Mouse (Mus musculus) liver, adult 2 months (tissue): Measurements from ENCODE around the gene Gda. TPM values are rescaled to one million over a fixed set of nuclear protein-coding genes. Genes with fewer than 3 reads are reported as not detected.

Experiments
- DNase-seq: peaks from one replicate; pipeline ENCODE4 v3.0.0-alpha.2; 2011; ENCODE audit warnings: low read depth, low spot score; ENCODE audit errors: extremely low read depth
- H3K27ac ChIP-seq: fragments of 200-500 bp; replicated peaks from 2 replicates; pipeline ENCODE4 v1.5.1; 2012; ENCODE audit warnings: low read depth, mild to moderate bottlenecking, control low read depth, inconsistent platforms, low read length; ENCODE audit not compliant: insufficient read depth
- H3K27me3 ChIP-seq: fragments of 200-500 bp; 2 replicates; pipeline ENCODE4 v1.6.1; 2012; ENCODE audit warnings: mild to moderate bottlenecking, moderate library complexity, low read length, inconsistent platforms; ENCODE audit not compliant: control insufficient read depth, insufficient read depth
- H3K36me3 ChIP-seq: fragments of 200-500 bp; 2 replicates; pipeline ENCODE4 v1.6.1; 2012; ENCODE audit warnings: low read length, inconsistent platforms; ENCODE audit not compliant: control insufficient read depth, insufficient read depth
- H3K4me1 ChIP-seq: fragments of 200-500 bp; 2 replicates; pipeline ENCODE4 v1.6.1; 2011; ENCODE audit warnings: low read length; ENCODE audit not compliant: control insufficient read depth, insufficient read depth
- H3K4me3 ChIP-seq: fragments of 200-500 bp; 2 replicates; pipeline ENCODE4 v1.5.1; 2011; ENCODE audit warnings: low read depth, mild to moderate bottlenecking, control low read depth, low read length, moderate library complexity; ENCODE audit not compliant: insufficient read depth
- H3K79me2 ChIP-seq: fragments of 200-500 bp; 2 replicates; pipeline ENCODE4 v1.6.1; 2012; ENCODE audit warnings: inconsistent platforms, mild to moderate bottlenecking, low read length, moderate library complexity; ENCODE audit not compliant: control insufficient read depth, insufficient read depth
- H3K9ac ChIP-seq: fragments of 200-500 bp; 2 replicates; pipeline ENCODE4 v1.6.1; 2012; ENCODE audit warnings: low read depth, mild to moderate bottlenecking, control low read depth, inconsistent platforms, low read length
- CTCF ChIP-seq: fragments of 200-500 bp; IDR thresholded peaks from 2 replicates; pipeline ENCODE4 v1.5.1; 2011; ENCODE audit warnings: low read depth, low read length, control low read depth
- POLR2A ChIP-seq: fragments of 200-500 bp; IDR thresholded peaks from 2 replicates; pipeline ENCODE4 v1.6.1; 2011; ENCODE audit warnings: low read length, control low read depth; ENCODE audit not compliant: insufficient read depth; ENCODE audit errors: extremely low read depth
- WGBS: fragments of 180-500 bp; shearing (Covaris S2); methylation state at CpG from one replicate; pipeline ENCODE4 v1.1.7; 2018; 5-methylcytosine and 5-hydroxymethylcytosine counted together
- polyA plus RNA-seq: library from polyadenylated mRNA; depleted of rRNA; stranded (reverse); fragments of >200 nt; gene quantifications from 2 replicates; pipeline ENCODE4 v1.2.3, GENCODE M21; 2012
- total RNA-seq: library from RNA; depleted of rRNA; stranded (reverse); fragments of >200 nt; gene quantifications from 2 replicates; pipeline ENCODE4 v1.2.3, GENCODE M21; 2014

Gda gene
- total and polyA plus RNA-seq, 2 experiments = 3.8 to 23.5 TPM

GRCm38 (mm10) chr19:21476782-21477181 lies 3.5 kb upstream of the Gda start:
- Histone ChIP-seq H3K79me2 (no peaks in the 10 kb centered on the region), H3K4me3 (no peak overlapping the region), H3K9ac (no peak overlapping the region), H3K4me1 (peaks cover 12% of the 10 kb centered on the region; the same call in 1 of the 2 replicates), H3K27ac (no peak overlapping the region), H3K27me3 (no peaks in the 10 kb centered on the region), H3K36me3 (no peaks in the 10 kb centered on the region)
- DNase-seq = peak; percentile 83
- TF ChIP-seq POLR2A (no peak), CTCF (no peak)
- WGBS = 17% methylated on average over 3 of the region's 3 CpGs

DNA sequence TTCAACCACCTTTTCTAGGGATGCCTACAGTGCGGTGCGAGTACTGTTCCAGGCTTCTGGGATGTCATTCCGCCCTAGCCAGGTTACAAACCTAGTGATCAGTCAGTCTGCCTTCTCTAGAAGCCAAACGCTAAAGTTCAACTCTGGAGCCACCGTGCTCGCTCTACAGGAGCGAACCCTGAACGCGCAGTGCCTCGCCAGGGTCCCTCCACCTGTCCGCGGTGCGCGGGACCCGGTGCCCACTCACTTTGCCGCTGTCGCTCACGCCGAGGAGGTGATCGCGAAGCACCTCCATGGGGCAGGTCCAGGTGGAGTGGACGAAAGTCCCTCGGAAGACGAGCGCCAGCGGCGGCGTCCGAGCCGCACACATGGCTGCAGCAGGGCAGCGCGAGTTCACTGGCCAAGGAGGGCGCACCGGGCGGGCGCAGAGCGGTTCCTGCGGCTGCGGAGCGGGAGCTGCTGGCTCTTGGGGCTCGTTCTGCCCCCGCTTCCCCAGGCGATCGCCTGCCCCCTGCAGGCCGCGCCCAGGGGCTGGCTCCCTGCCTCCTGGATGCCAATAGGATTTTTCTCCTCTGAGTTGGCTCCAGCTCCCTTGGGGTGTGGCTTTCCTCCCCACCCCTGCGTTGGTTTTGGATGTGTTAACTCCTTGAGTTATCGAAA lies 994 bp downstream of the Gda start:
- Histone ChIP-seq H3K27ac (peak overlapping the region; percentile 95), H3K4me3 (peak overlapping the region; percentile 85), H3K36me3 (no peaks in the 10 kb centered on the region), H3K27me3 (no peaks in the 10 kb centered on the region), H3K9ac (peak overlapping the region; percentile 93), H3K79me2 (peaks cover 9% of the 10 kb centered on the region; the same call in 1 of the 2 replicates), H3K4me1 (peaks cover 8% of the 10 kb centered on the region; the same call in 1 of the 2 replicates)
- WGBS = under 1% methylated on average over 48 of the region's 48 CpGs
- DNase-seq = peak; percentile 86
- TF ChIP-seq CTCF = peak; percentile 82
- peak; percentile 60; the same call in 1 of the 2 replicates for TF ChIP-seq POLR2A

GRCm38 (mm10) chr19:21461221-21461960 lies 11.9 kb downstream of the Gda start:
- Histone ChIP-seq H3K27ac (no peak overlapping the region), H3K9ac (no peak overlapping the region), H3K36me3 (peaks cover 2% of the 10 kb centered on the region; the same call in 1 of the 2 replicates), H3K27me3 (no peaks in the 10 kb centered on the region), H3K4me1 (no peaks in the 10 kb centered on the region), H3K79me2 (peaks cover 2% of the 10 kb centered on the region; the same call in 1 of the 2 replicates), H3K4me3 (no peak overlapping the region)
- 64% methylated on average over 5 of the region's 5 CpGs for WGBS
- TF ChIP-seq CTCF (no peak), POLR2A (no peak)
- DNase-seq = peak; percentile 40

- Histone ChIP-seq H3K79me2 (peaks cover 6% of the 10 kb centered on the region; the same call in 1 of the 2 replicates), H3K27me3 (no peaks in the 10 kb centered on the region), H3K4me3 (no peak overlapping the region), H3K9ac (no peak overlapping the region), H3K27ac (no peak overlapping the region), H3K36me3 (peaks cover 2% of the 10 kb centered on the region; the same call in 1 of the 2 replicates), H3K4me1 (no peaks in the 10 kb centered on the region; the same call in 1 of the 2 replicates)
- no peak for TF ChIP-seq CTCF
- no peak for TF ChIP-seq POLR2A
- WGBS = 84% methylated on average over 4 of the region's 4 CpGs
- no peak for DNase-seq
These were observed 15.8 kb downstream of the Gda start for GRCm38 (mm10) chr19:21457461-21457860.

GRCm38 (mm10) chr19:21441787-21442186 lies 31.5 kb downstream of the Gda start:
- Histone ChIP-seq H3K36me3 (no peaks in the 10 kb centered on the region), H3K4me1 (peaks cover 4% of the 10 kb centered on the region), H3K9ac (no peak overlapping the region), H3K79me2 (peaks cover 7% of the 10 kb centered on the region), H3K4me3 (no peak overlapping the region), H3K27me3 (no peaks in the 10 kb centered on the region), H3K27ac (no peak overlapping the region)
- no peak for DNase-seq
- no peak for TF ChIP-seq POLR2A
- no peak for TF ChIP-seq CTCF
- WGBS = 90% methylated on average over 3 of the region's 3 CpGs
